Mouse (Mus musculus): ENCODE results near the gene Tmem63c. TPM values are rescaled to one million over a fixed set of nuclear protein-coding genes. Genes with fewer than 3 reads are reported as not detected.

The Tmem63c gene
- total RNA-seq, 2 experiments from 2014 or later, result 29.5 to 30.1 TPM

DNA sequence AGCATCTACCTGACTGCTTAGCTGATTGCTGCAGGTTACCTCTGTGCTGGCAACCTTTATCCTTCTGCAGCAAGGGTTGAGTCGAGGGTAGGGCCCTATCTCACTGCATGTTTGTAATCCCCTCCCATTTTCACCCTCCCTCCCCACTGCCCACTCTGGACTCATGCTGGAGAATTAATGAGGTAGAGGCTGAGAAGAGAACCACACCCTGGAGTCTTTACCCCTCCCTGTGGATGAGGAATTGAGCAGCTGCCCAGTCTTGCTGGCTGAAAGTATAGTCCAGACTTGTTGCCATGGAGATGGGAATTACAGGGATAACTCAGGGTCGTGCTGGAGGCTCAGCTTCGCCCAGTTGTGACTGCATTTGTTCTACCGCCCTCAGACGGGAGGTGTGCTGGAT, 23.6 kb downstream of the Tmem63c start:
- peak; percentile 73 for DNase-seq
- intact Hi-C loops (cut with DNase I), result no loop called here

DNA sequence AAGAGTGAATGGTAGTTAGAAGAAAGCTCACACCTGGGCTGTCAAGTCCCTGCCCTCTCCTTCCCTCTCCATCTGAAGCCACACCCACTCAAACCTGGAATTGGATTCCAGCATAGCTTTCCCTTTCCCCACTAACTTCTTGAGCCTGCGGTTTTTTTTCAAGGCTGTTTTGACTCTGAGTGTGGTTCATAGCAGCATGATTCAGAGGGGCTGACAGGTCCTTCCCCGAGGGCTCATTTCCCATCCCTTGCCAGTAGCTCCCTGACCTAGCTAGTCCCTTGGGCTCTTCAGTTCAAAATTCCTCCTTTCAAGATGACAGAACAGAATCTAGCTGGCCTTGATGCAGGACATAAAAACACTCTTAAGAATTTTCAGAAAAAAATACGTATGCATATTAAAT, 26.4 kb downstream of the Tmem63c start:
- DNase-seq, result no peak
- intact Hi-C loops (cut with DNase I), result no loop called here

DNA sequence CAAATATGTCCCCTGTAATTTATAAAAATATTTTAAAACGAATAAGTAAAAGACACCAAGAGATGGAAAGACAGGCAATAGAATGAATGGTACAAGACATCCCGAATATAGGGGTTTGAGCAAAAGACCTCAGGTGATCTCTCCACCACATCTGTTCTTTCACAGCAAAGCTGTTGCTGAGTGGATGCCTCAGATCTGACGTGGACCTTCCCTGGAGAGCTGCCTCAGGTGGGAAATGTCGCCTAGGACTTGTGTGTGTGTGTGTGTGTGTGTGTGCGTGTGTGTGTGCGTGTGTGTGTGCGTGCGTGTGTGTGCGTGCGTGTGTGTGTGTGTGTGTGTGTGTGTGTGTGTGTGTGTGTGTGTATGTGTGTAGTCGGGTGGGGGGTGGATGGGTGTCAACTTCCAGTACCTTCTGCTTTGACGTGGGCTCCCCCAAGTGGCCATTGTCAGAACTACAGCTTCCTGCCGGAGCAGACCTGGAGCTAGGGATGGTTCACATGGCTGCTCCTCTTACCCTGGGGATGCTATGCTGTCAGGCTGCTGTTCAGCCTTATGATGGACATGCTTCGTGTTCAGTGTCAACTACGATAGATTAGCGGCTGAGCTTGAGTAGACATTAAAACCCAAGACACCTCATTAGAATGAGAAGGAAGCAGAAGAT, 31.7 kb downstream of the Tmem63c start:
- intact Hi-C loops (cut with DNase I), result loop anchor here (2.0 to 5.0 kb wide), 2 partner anchors 50 to 285 kb away; no protein-coding TSS in a partner anchor
- DNase-seq, result peak; percentile 91

DNA sequence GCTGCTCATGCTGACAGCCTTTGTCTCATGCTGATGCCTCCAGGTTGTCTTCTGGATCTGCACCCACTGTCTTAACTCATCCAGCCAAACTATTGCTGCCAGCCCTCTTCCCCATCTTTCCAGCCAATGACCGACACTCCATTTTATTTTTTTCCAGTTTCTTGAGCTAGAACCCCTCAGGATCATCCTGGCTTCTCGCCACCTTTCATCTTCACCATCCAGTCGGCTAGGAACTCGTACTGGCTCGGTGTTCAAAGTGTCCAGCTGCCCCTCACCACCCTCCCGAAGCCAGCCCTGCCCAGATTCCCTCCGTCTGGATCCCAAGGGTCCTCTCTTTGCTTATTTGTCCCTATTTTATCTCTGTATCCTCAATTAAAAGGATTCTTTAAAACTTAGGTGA, 33.7 kb downstream of the Tmem63c start:
- intact Hi-C loops (cut with DNase I), result loop anchor here (5.0 kb wide), 1 partner anchor 288 kb away; no protein-coding TSS in a partner anchor

DNA sequence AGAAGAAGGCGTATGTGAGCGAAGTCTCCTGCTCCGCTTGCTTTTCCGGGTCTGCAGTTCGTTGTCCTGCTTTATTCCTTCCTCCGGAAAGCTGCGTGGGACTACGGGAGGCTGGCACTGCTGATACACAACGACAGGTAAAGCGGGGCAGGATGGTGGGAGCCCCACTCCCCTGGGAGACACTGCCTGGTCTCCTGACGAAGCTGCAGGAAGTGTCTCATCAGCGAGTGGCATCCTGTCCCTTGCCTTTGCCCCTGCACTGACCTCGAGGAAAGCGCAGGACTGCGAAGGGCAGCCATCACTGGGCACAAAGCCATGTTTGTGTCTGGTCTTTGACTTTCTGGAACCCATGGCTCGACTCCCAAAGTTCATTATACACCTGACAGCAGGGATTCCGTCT, 35.9 kb downstream of the Tmem63c start:
- intact Hi-C loops (cut with DNase I), result no loop called here
- no peak for DNase-seq

More for the DNA sequence above, 33.7 kb downstream of the Tmem63c start:
- DNase-seq, result no peak

DNA sequence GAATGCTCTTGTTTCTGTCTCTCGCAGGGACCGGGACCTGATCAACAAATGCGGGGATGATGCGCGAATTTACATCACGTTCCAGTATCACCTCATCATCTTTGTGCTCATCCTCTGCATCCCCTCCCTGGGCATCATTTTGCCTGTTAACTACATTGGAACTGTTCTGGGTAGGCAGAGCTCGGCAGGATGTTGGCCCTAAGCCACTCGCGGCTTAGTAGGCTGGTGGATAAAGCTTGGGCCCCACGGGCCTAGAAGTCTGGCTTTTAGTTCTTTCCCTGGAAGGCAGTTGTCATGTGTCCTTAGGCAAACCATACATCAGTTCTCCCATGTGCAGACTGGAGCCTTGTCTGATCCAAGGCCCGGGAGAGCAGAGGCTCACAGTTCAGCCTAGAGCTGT, 44.3 kb downstream of the Tmem63c start:
- intact Hi-C loops (cut with DNase I), result no loop called here
- peak; percentile 75 for DNase-seq

DNA sequence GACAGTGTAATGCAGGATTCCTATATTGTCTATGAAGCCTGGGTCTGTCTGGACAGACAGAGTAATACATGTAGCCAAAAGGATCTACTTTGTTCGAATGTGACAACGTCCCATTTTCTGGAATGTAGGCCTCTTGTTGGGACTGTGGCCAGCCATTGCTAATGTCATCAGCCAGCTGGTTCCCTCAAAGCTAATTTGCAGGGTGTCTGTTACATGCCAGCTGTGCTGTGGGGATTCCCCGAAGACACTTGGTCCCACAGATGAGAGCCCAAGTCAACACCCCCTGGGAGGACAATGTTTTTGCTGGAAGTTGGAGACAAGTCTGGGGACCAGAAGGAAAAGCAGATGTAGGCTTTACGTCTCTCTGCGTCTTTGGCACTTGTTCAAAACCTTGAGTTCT, 45.3 kb downstream of the Tmem63c start:
- DNase-seq, result peak; percentile 37
- intact Hi-C loops (cut with DNase I), result no loop called here

DNA sequence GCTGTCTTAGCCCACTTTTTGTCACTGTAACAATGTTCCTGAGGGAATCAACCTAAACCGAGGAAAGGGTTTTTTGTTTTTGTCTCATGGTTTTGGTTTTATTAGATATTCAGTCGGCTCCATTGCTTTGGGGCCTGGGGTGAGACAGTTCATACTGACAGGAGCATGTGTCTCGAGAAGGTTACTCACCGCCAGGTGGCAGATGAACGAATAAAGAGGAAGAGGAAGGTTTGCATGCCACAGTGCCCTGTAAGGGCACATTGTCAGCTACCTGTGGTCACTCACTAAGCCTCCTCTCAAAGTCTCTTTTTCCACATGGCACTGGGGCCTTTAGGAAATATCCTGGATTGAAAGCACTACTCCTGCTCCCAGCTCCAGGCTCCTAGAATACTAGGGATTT, 49.4 kb downstream of the Tmem63c start:
- DNase-seq, result no peak
- intact Hi-C loops (cut with DNase I), result no loop called here

DNA sequence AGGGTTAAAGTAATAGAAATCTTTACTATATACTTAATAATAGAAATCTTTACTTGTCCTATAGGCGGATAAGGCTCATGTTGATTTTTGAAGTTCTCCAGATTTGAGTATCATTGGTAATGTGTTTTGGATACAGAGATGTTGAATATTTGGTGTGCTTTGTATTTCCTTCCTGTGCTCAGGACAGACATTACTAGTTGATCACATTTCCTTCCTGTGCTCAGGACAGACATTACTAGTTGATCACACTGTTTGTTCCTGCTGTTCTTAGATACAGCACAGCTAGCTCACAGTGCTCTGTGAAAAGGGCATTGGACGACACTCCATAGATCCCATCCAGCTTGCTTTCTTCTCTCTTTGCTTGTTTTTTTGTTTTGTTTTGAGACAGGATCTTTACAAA, 55.5 kb downstream of the Tmem63c start:
- DNase-seq, result no peak
- intact Hi-C loops (cut with DNase I), result no loop called here

DNA sequence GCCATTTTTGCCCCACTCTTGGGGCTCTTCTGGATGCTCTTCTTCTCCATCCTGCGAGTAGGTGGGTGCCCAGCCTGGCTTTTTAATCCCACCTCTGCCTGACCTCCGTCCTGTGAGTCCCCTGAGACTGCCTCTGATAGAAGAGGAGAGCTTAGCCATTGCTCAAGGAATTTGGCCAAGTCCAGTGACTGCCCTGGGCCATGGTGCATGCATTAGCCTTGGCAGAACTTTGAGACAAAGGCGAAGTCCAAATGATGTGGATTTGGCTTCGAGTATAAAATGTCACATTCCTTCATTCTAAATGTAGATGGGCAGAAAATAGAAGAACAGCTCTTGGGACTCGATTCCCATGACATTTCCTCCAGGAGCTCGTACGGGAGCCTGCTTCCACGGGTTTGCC, 61.7 kb downstream of the Tmem63c start:
- intact Hi-C loops (cut with DNase I), result no loop called here
- no peak for DNase-seq

DNA sequence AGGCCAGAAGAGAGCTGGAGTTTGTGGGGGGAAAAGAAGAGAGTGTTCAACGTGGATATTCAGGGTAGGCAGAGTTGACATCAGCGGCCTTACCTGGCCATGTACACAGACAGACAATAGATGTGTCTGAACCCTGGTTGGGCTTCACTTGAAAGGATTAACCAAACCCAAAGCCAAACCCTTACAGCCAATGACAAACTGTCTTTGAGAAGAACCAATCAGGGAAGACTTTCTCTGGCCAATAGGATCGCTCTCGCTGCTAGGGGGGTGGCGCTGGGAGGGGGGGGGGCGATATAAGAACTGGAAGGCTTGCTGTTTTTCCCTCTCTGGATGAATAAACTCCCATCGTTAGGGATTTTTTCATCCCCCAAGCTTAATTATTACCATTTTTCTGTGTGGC, 66.1 kb downstream of the Tmem63c start:
- intact Hi-C loops (cut with DNase I), result no loop called here
- no peak for DNase-seq

DNA sequence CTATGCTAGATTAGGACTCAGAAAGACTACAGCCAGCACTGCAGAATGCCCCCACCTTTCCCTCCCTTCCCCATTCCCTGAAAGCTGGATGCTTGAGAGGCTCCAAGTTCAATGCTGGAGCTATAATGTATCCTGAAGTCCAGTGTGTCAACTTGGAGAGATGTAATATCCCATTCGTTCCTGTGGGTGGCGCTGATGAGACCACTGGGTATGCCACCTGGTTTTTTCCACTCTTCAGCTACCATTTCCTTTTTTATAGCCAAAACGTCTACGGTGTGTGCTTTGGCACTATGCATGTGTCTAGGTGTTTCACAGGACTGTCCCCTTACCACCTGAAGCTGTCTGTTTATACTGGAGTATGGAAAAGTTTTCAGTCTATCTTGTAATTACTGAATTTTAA, 67.2 kb downstream of the Tmem63c start:
- no peak for DNase-seq
- intact Hi-C loops (cut with DNase I), result no loop called here

DNA sequence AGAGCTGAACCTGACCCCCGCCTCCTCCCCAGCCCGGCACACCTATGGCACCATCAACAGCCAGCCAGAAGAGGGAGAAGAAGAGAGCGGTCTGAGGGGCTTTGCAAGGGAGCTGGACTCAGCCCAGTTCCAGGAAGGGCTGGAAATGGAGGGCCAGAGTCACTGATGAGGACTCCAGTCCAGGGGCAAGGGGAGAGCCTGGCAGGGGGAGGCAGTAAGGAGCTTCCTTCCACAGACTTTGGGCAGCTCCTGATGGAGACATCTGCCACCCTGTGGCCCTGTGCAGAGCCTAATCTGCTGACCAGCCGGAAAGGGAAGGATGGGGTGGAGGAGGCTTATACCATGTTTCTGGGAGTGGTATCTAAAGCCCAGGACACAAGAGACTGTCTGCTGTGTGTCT, 68.1 kb downstream of the Tmem63c start:
- intact Hi-C loops (cut with DNase I), result no loop called here
- no peak for DNase-seq

DNA sequence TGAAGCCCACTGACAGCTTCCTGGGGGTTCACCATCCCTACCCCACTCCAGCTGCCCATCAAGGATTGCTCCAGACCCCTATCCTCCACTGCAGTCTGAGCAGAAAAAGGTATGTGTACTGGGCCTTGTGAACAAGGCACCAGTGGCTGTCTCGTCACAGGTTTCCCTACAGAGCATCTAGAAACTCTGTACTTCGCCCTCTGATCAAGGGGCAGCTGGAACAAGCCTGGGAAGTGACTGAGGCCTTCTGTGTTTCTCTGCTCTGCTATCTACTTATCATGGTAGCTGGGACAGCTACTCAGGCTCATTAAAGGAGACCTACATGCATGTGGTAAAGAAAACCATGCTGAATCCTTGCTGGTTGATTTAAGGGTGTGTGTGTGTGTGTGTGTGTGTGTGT, 68.6 kb downstream of the Tmem63c start:
- DNase-seq, result no peak
- intact Hi-C loops (cut with DNase I), result no loop called here

DNA sequence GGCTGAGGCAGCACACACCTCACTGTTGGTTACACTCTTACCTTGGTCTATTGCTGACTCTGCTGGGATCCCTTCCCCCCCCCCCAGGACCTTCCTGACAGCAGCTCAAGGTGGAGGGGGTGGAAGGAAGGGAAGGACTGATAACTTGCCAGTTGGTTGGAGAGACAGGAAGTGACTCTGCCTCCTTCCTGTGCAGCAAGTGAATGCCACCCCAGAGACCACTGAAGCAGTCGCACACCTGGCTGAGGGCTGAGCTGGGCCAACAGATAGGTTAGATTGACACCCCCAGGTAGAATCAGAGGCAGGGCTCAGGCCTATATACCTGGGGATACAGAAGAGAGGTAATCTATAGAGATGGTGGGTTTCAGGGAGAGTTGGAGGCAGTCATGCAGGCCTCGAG, 70.8 kb downstream of the Tmem63c start:
- DNase-seq, result no peak
- intact Hi-C loops (cut with DNase I), result no loop called here

DNA sequence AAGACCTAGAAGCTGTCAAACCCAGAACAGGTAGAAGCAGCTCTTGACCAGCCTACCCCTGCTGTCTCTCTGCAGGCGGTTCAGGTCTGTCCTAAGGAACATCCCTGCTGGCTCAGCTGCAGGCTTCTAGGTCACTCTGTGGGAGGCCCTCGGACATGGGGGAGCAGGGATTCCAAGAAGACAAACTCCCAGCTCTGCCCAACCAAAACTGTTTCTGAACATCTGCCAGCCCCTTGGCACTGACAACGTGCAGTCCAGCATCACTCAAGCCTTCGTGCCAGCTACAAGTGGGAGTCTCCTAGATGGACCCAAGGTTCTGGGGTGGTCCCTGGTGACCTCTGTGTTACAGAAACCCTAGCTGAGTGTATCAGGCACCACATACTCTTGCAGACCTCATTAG, 72.1 kb downstream of the Tmem63c start:
- peak; percentile 19 for DNase-seq
- intact Hi-C loops (cut with DNase I), result no loop called here

DNA sequence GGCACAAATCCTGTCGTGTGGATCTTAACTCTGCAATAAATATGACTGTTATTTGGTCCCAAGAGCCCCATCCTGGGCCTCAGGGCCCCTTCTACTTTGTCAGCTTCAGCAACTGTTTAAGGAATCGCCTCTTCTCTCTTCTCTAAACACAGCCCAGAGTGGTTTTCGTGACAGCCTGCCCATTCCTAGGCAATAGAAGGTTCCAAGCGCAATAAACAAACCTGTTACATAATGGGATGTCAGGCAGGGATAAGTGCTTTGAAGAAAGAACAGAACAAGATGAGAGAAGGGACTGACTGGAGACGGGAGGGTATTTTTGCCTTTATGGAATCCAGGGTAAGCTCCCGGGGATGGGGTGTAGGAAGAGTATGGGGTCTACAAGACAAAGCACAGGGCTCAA, 72.5 kb downstream of the Tmem63c start:
- DNase-seq, result no peak
- intact Hi-C loops (cut with DNase I), result no loop called here

DNA sequence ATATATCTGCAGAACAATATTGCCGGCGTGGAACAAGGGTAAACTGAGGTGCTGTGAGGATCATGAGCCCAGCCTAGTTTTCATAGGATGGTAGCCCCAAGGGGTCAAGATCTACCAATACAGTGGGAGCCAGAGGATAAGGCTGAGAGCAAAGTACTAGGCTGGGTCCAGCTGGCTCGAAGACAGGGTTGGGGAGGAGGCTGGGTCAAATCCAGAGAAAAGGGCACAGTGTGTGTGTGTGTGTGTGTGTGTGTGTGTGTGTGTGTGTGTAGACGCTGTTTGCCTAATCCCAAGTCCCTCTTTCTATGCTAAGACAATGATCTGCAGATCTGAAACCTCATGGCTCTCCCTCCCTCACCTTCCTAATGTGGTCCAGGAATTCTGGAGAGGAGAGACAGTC, 79.2 kb downstream of the Tmem63c start:
- no peak for DNase-seq
- intact Hi-C loops (cut with DNase I), result no loop called here

DNA sequence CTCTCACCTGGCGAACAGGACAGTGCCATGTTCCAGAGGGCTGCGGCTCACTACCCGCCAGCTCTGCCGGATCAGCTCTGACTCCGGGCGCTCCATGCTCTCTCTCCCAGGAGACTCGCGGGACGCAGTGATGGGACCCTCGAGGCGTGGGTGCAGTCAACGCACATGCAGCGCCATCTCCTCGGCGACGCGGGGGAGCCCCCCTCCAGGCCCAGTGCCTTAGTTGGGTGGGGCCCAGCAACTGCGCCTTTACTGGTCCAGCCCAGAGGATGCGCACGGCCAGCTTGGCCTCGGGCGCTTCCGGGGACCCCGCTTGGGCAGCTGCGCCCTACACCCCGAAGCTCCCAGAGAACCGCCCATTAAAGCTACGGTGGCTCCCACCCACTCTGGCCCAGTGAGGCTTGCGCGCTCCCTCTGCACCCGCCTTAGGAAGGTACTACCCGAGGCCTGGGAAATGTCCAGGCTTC, 81.1 kb downstream of the Tmem63c start, which contains the start of gene Ngb:
TSS of gene Ngb (minus strand) at position 375 of the 467 bp plus-strand sequence.
- no peak for DNase-seq
- intact Hi-C loops (cut with DNase I), result no loop called here

DNA sequence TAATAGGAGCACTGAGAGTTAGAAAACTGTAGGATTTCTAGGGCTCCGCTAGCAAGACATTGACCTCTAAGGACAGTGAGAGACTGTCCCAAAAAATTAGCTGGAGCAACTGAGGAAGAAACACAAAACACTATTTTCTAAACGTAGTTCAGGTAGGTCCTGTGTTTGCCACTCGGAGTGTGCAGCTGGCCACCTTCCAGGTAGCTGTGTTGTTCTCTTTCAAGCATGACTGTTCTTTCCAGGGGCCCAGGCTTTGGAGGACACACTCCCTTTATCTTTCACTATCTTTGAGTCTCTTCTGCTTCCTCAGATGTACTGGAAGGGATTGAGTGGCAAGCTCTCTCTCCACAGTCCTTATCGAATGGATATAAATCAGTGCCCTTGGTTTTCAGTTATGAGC, 82.3 kb downstream of the Tmem63c start:
- DNase-seq, result no peak
- intact Hi-C loops (cut with DNase I), result no loop called here

DNA sequence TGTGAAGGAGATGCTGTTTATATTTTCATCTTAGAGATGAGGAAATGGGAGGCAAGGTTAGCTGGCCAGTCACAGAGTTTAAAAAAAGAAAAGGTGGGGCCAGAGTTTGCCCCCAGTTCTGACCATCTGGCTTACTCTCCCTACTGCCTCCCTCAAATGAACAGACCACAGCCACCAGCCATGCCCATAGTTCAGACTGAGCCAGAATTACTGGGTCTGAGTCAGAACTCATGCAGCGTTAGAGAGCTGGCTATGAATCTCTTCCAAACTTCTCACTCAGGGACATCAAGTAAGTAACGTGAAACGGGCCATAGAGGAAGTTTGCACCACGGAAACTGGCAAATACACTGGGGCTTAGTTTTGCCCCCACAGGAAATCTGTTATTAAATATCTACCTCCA, 83.7 kb downstream of the Tmem63c start:
- no peak for DNase-seq
- intact Hi-C loops (cut with DNase I), result no loop called here

DNA sequence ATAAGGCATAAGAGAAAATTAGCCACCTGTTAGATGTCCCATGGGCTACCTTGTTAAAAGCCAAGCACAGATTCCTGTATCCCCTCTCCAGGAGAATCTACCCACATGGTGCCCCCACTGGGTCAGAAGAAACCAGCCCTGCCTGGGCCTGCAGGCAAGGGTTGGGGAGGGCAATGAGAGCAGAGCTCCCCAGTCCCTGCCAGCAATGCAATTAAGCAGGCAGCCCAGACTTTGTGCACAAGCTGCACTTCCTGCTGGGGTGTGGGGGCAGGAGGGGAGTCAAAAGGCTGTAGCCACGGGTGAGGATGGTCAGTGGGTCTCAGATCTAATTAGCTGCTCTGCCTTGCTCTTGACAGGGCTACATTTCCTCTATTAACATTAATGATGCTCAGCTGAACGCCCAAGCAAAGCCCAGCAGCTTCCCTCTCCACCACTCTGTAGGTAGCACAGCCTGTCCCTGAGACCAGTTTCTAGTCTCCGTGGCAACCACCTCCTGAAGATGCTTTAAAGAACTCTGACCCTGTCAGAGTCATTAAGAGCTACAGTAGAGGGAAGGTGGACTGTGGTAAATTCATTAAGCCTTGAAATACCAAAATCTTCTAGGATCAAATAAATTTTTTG, 86.3 kb downstream of the Tmem63c start:
- intact Hi-C loops (cut with DNase I), result no loop called here
- DNase-seq, result peak; percentile 38
